Mouse (Mus musculus) embryo, embryonic 11.5 days (tissue): ENCODE data around the gene H1f0.

Experiments used
- DNase-seq: peaks from one replicate; pipeline ENCODE4 v3.0.0-alpha.2; 2012; ENCODE audit warnings: low read depth, low spot score

H1f0 gene

DNA sequence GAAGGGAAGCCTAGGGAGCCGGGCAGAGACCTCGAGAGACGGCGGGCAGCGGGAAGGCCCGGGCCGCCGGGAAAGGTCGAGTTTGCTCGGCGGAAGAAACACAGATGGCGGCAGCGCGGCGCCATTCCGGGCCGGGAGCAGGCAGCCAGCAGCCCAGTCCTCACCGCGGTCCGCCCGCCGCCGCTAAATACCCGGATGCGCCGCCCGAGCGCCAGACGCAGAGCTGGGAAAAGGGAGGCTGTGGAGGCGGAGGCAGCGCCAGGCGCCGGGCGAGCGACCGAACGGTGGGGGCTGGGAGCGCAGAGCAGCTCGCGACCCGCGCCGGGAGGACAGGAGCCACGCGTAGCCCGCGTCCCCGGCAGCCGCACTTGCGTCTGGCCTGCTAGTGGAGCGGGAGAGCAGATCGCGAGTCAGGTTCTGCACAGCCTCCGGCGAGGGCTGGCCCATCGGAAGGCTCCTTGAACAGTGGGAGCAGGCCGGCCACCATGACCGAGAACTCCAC is at the start of gene H1f0:
H1f0 (plus strand) TSS at position 214 of the 502 bp plus-strand sequence.
- DNase-seq, result peak; percentile 84

DNA sequence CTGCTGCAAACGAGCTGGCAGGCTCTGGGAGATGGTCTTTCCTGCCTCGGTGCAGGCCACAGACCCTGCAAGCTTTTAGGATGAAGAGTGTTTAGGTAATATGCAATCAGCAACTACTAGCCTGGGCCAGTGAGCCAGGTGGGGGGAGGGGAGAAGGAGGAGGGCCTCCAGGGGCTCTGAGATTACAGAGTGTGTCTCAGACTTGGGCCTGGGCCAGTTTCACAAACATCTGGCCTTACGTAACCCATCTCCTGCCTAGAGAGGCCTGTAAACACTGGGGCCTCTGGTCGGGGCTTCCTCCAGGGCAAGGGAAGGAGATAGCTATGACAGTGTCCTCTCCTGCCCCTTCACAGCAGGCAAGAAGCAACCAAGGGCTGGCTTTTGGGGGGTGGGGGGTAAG is 49.4 kb upstream of the H1f0 start:
- peak; percentile 42 for DNase-seq

DNA sequence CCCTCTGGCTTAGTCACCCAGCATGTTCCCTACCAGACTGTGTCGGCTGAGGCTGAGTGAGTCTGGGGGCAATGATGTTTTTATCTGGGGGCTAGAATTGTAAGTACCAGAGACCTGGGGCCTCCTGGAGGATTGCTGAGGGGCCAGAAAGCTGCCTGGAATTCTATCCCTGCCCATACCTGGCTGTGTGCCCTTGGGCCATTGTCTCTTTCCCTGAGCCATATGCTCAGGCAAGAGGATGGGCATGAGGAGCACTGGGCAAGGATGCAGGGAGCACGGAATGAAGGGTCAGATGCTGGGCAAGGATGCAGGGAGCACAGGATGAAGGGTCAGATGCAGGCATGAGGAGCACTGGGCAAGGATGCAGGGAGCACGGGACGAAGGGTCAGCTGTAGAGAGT is 48.2 kb upstream of the H1f0 start:
- no peak for DNase-seq

DNA sequence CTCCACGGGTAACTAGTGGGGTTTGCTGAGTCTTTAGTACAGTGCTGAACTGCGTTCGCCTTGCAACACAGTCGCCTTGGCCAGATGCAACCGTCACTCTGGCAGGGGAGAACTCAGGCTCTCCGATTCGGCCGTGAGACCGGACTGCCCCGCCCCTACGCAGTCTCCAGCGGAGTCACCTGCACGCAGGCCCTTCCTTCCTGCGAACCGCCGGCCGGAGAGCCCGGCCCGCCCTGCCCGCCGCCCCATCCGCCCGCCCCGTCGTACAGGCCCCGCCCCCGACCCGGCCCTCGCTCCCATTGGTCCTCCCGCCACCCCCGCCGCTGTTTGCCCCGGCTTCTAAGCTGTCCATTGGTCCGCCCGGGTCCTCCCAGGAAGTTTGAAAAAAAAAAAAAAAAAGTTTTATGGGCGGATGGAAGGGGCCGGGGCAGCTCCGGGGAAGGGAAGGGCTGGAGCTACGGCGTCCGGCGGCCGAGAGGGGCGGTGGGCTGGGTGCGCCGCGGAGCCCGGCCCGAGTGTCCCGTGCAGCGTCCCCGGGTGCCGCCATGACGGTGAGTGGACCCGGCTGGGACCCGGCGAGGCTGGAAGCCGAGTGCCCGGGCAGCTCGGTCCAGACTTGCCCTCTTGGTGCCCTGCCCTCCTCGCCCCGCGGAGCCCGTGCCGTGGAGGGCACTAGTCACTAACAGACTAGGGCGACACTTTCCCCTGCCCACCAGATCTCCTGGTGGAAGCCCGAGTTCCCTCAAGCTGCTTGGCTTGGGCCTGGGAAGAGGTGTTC is 45.4 kb upstream of the H1f0 start:
- peak; percentile 86 for DNase-seq

DNA sequence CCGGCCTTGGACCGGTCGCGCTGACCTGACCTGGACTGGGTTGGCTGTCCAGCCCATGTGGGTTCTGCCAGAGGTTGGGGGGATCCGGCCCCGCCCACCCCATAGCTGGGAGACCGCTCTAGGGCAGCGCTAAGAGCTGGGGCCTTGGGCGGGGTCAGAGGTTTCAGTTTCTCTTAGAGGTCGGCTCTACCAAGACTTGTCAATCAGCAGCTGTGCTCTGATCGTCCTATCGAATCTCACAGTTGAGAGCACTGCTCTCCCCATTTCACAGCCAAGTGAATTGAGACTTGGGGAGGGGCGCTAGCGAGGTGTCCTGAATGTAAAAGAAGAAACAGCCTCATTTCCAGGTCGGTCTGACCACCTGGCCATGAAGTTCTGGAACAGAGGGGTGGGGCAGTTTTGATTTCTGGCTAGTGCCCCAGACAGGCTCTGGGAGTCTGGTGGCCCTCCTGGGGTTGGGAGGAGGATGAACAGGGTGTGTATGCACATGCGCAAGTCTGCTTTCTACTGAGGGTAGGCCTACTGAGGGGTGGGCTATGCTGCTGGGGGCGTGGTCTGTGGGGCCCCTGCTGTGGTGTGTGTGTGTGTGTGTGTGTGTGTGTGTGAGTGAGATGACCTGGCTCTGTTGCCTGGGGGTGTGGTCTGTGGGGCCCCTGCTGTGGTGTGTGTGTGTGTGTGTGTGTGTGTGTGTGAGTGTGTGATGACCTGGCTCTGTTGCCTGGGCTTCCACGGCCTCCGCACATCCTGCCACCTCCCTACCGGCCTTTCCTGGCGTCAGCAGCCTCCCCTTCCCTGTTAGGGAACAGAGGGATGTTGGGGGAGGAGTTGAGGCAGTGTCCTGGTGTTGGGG is 44.6 kb upstream of the H1f0 start:
- DNase-seq, result peak; percentile 55

DNA sequence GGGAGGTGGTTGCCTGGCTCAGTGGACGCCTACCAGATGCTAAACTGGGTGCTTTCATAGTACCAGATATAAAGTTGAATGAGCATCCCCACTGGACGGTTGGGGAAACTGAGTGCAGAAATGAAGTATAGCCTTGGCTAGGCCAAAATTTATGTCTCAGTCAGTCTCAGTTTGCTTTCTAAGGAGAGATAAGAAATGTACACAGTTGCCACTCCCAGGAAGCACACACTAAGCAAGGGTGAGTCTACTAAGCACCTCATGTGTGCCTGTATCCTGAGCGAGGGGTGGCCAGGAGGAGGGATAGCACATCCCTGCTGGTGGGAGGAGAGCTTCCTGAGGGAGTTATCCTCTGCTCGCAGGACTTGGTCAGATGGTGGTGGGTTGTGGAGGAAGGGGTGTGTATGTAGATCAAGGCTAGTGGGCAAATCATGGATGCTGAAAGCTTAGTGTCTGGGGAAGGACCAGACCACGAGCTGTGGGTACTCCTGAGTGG is 43.9 kb upstream of the H1f0 start:
- DNase-seq, result no peak

DNA sequence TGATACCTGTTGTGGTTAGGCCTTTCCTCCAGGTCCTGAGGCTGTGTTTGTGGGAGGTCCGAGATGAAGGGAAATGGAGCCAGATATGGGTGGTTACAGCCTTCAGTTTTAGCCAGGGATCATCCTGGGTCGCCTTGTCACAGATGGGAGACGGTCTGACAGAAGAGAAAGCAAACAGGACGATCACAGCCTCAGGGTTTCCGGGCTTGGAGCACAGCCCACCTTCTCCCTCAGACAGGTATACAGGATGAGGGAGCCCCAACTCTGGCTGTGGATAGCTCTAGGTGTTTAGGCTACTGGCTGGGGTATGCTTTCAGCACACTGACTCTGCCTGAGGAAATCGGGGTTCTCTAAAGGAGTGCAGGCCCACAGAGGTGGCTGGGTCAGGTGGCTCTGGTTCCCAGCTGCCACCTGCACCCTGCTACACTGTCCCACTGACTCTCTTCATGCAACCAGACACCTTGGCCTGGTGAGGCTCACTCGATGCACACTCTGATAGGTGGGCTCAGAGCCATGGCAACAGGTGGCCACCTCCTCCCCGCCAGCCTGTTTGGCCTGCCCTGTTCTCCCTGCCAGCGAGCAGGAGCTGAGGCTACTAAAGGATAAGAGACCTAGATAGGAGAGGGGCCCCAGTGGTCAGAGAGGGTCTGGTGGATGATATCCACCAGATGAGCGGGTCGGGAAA is 41.6 kb upstream of the H1f0 start:
- no peak for DNase-seq

DNA sequence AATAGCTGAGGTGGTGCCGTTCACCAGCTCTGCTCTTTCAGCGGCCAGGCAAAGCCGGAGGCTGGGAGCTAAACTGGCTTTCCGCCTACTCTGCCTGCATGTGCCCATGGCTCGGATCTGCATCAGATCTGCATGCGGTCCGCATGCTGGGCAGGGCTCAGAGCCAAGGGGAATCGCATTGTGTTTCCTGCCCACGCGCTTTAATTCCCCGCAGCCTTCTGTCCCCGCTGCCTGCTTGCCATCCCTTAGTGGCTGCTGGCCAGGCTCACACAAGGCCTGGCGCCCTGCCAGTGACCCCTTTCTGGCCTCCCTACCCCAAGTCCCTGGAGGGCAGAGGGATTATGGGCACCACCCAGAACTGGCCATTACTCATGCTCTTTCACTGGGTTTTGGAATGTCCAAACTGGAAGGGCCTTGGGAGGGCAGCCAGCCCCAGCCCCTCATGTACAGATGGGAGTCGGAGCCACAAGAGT is 39.7 kb upstream of the H1f0 start:
- no peak for DNase-seq

DNA sequence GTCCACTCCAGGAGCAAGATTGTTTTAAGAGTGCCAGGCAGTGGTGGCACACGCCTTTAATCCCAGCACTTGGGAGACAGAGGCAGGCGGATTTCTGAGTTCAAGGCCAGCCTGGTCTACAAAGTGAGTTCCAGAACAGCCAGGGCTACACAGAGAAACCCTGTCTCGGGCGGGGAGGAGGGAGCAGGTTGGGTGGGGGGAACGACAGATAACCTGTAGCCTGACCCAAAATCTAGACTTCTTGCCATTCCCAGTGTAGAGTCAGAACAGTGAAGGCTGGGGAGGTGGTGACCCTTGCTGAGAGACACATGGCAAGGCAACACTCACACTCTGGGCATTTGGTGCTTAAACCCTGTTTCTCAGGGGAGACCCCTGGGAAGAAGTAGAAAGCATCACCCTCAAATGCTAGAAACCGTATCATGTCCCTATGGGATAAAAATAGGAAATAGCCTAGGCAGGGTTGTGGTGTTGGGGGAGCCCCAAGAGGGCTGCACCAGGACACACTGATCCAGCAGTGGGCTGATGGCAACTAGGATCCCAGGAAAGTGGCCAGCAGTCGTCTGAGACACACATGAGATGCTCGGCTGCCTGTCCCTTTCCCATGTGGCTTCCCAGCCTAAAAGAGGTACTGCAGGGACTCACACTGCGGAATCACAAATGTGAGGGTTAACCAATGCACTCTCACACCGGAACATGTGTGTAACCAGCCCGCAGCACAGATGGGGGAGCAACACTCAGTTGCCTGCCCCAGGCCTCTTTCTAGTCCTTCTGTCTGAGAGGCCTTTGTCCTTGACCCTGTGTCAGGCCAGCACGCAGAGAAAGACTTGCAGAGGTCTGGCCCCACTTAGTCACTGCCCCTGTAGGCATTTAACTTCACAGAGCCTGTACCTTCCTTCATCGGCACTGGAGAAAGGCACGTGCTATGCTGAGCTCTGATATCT is 38.8 kb upstream of the H1f0 start:
- DNase-seq, result no peak

DNA sequence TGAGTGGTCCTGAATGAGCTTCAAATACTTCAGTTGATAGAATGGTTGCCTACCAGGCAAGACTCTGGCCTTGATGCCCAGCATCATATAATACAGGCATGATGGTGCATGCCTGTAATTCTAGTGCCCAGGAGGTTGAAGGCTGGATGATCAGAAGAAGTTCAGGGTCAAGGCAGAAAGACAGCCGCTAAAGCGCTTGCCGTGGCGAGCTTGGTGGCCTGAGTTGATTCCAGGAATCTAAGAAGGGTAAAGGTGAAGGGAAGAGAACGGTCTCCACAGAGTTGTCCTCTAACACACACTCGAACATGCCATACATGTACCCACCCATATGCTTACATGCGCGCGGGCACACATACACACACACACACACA is 38.2 kb upstream of the H1f0 start:
- DNase-seq, result no peak

DNA sequence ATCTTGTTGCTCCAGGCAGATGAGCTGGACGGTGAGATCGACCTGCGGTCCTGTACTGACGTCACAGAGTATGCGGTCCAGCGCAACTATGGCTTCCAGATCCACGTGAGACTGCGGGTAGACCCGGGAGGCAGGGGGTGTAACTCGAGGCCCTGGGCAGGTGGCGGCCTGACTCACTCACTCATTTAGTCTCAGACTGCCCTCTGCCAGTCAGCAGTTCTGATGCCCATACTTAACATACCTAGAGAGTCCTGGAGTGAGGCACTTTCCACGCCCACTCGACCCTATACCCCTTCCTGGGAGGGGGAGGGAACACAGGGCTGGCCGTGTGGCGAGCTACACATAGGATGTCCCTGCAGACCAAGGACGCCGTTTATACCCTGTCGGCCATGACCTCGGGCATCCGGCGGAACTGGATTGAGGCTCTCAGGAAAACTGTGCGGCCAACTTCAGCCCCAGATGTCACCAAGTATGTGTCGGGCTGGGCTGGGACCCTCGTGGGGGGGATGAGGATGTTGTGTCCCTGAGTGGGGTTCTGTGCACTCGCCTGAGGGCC is 37.2 kb upstream of the H1f0 start:
- no peak for DNase-seq

DNA sequence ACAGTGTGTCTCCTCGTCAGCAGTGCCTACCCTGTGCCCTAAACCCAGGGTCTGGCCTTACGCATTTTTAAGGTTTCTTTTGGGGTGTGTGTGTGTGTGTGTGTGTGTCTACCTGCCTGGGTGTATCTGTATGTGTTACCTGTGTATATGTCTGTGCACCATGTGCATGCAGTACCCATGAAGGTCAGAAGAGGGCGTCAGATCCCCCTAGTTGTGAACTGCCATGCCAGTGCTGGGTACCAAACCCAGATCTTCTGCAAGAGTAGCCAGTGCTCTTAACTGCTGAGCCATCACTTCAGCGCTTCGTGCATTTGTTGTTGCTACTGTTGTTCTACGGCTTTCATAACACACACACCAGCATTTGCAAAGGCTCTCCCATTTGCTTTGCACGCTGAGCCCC is 36.0 kb upstream of the H1f0 start:
- no peak for DNase-seq

DNA sequence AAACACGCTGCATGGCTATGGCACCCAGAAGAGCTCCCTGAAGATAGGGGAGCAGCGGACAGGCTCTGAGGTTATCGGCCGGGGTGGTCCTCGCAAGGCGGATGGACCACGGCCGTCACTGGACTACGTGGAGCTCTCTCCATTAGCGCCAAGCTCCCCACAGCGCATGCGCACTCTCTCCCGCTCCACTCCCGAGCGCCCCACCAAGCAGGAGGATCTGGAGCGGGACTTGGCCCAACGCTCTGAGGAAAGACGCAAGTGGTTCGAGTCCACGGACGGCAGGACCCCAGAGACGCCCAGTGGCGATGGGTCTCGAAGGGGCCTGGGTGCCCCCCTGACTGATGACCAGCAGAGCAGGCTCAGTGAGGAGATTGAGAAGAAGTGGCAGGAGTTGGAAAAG is 35.3 kb upstream of the H1f0 start:
- DNase-seq, result no peak

DNA sequence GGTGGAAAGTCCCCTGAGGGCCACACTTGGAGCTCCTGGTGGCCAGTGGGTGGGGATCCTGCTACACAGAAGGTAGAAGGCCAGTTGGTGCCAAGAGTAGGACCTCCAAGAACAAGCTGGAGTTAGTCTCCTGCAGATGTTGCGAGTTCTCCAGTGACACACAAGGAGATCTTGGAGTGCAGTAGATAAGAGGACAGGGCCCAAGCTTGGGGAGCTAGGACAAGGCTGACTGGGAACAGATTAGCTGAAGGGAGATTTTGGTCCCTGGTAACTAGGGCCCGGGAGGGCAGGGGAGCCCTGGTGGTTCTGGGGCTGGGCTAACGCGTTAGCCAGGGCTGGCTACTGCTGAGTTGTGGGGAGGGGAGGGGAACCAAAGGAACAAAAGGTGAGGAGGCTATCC is 32.3 kb upstream of the H1f0 start:
- DNase-seq, result no peak

DNA sequence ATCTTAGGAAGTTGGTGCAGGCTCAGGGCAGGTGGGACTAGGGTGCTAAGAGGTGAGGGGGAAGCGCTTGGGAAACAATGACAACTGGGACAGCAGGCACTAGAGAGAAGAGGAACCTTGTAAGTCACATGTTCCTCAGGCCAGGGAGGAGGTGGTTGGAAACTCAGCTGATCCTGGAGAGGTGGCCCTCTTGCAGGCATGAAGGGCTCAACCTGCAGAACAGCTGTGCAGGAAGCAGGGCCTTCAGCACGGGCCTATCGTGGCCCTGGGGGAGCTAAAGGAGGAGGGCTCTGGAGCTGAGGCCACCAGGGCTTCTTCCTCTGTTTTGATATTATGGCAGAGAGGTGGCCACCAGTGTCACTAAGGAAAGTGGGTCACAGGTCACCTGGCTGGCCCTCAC is 31.6 kb upstream of the H1f0 start:
- DNase-seq, result no peak

DNA sequence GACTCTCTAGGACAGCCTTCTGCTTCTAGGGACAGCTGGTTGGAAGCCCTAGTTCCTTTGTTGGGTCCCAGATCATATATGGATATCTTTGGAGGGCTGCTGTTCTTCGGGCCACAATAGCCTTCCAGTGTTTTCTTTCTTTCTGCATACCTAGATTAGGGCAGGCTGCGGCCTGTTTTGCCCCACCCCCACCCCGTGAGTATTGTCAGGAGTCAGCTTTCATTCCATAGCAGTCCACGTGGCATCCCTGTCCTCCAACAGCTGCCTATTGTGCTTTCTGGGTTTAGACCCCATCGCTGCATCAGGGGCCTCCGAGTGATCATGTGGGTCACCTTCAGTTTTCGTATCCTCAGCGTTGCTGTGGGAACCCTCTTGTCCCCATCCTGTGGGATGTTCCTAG is 29.9 kb upstream of the H1f0 start:
- DNase-seq, result no peak

DNA sequence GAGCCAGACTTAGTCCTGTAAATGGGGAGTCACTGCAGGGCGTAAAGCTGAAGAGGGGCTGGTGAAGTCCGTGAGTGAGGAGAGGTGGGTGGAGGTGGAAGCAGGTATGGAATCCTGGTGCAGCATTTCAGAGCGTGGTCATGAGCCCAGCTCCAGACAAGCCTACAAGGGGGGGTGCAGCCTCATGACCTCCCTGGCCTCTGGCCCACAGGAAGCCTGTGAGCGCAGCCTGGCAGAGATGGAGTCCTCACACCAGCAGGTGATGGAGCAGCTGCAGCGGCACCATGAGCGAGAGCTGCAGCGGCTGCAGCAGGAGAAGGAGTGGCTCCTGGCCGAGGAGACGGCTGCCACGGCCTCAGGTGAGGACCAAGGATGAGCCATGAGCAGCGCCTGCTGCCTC is 28.7 kb upstream of the H1f0 start:
- DNase-seq, result no peak

DNA sequence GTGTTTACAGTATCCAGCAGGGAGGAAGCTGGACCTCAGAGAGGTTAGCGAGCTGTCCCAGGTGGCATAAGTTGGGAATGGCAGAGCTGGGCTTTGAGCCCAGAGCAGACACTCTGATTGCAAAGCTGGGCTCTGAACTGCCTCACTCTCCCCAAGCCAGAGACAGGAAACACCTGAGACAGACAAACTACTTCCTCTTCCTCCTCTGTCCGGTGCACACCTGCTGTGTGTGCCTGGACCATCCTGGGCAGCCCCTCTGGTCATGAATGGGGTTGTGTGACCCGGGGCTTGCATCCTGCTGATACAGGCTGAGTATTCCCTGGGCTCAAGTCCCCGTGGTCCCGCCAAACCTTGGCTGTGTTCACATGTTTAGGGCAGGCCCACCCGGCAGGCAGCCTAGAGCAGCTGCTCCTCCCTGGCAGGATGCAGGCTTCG is 27.9 kb upstream of the H1f0 start:
- DNase-seq, result no peak

DNA sequence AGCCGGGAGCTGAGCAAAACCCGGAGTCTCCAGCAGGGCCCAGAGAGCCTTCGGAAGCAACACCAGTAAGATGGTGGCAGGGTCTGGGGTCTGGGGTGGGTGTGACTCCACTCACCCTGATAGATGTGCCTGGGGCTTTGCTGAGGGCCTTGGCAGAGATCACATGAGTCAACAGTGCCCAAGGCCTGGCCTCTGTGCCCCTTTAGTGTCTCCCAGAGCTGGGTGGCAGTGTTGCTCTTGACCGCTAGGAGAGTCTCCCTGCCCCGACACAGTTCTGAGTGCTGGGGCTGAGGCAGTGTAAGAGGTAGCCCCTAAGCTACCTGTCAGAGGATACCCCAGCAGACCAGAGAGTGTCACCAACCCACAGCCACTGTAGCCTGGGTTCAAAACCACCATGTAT is 26.7 kb upstream of the H1f0 start:
- no peak for DNase-seq

DNA sequence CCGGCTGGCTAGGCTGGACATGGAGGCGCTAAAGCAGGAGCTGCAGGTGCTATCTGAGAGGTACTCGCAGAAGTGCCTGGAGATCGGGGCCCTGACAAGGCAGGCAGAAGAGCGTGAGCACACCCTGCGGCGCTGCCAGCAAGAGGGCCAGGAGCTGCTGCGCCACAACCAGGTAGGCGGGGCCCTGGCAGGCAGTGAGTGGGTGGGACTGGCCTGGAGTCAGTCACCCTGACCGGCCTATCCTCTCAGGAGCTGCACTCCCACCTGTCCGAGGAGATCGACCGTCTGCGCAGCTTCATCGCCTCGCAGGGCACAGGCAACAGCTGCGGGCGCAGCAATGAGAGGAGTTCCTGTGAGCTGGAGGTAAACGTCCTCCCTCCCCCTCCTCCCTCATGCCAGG is 26.2 kb upstream of the H1f0 start:
- no peak for DNase-seq

DNA sequence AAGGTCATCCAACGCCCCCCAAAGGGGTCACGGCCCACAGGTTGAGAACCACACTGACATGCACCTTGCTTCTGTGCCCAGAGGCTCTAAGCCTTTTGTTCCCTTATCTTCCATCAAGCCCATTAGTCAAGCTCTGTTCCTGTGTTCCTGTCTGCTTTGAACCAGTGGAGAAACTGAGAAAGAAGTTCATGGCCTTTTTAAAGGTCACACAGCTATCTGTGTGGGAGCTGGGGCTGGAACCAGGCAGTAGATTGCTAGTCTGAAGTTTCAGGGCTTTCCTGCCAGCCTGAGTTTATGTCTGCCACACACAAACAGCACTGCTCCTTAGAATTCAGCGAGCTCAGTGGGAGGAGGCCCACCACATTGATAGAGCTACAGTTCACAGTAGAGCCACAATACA is 25.2 kb upstream of the H1f0 start:
- no peak for DNase-seq
